Comparison of ENCODE assay signal across 23 mouse cellular contexts in the genomic region with DNA sequence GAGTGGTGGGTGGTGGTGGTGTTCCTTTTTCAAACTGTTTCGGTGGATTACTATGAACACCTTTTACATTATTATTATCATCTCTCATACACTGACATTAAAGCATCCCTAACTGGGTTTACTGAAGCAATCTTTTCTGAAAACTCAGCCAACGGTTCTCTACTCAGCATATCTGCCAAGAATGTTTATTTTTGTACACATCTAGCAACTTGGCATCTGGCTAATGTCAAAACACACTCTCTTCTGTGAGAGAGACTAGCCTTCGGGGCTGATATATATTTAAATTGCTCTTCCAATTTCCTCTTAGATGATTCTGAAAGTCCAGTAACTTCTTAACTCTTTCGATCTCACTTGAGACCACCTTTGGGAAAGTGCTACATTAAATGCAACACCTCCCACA. TPM values are rescaled to one million over a fixed set of nuclear protein-coding genes. Genes with fewer than 3 reads are reported as not detected.
"Had no signal": no experiment of that assay in that cellular context is flagged by ENCODE, and none has a peak within 500 bp of the region (broad histone marks: within the 10 kb centered on the region; RNA-seq: fewer than 3 reads in every experiment).

No protein-coding gene starts in this region.

- H3K4me1 ChIP-seq: limb, embryonic 10.5 days; limb, embryonic 13.5 days; liver, embryonic 12.5 days; liver, embryonic 15.5 days; midbrain, embryonic 12.5 days; midbrain, embryonic 15.5 days; neural tube, embryonic 12.5 days; neural tube, embryonic 15.5 days had no signal

- H3K9me3 ChIP-seq: limb, embryonic 10.5 days; limb, embryonic 13.5 days; liver, embryonic 12.5 days; liver, embryonic 15.5 days; midbrain, embryonic 12.5 days; midbrain, embryonic 15.5 days; neural tube, embryonic 12.5 days; neural tube, embryonic 15.5 days had no signal

- DNase-seq: kidney, adult 18-20 months; kidney, adult 9 months; kidney, postnatal 25 days; layer of hippocampus, adult 9-11 months; liver; right cerebral cortex, adult 18-20 months; right cerebral cortex, postnatal 14 days; right cerebral cortex, postnatal 4 days; thymus, adult 2 months; thymus, postnatal 14 days; thymus, postnatal 4 days had no signal

- H3K9ac ChIP-seq: limb, embryonic 13.5 days; liver, embryonic 12.5 days; liver, embryonic 15.5 days; midbrain, embryonic 12.5 days; midbrain, embryonic 15.5 days; neural tube, embryonic 12.5 days; neural tube, embryonic 15.5 days had no signal

- H3K36me3 ChIP-seq: limb, embryonic 10.5 days; limb, embryonic 13.5 days; liver, embryonic 12.5 days; liver, embryonic 15.5 days; midbrain, embryonic 12.5 days; midbrain, embryonic 15.5 days; neural tube, embryonic 12.5 days; neural tube, embryonic 15.5 days had no signal

- H3K27ac ChIP-seq: layer of hippocampus, adult 2 months; limb, embryonic 10.5 days; limb, embryonic 13.5 days; liver, embryonic 12.5 days; liver, embryonic 15.5 days; macrophage; midbrain, embryonic 12.5 days; midbrain, embryonic 15.5 days; neural tube, embryonic 12.5 days; neural tube, embryonic 15.5 days; stomach, postnatal 0 days had no signal

- H3K27me3 ChIP-seq: limb, embryonic 13.5 days; liver, embryonic 12.5 days; liver, embryonic 15.5 days; midbrain, embryonic 12.5 days; midbrain, embryonic 15.5 days; neural tube, embryonic 12.5 days; neural tube, embryonic 15.5 days had no signal

- H3K4me3 ChIP-seq: layer of hippocampus, adult 2 months; limb, embryonic 10.5 days; limb, embryonic 13.5 days; liver, embryonic 12.5 days; liver, embryonic 15.5 days; midbrain, embryonic 12.5 days; midbrain, embryonic 15.5 days; neural tube, embryonic 12.5 days; neural tube, embryonic 15.5 days had no signal

- ATAC-seq: liver, embryonic 12.5 days; midbrain, embryonic 15.5 days had no signal

- H3K4me2 ChIP-seq: limb, embryonic 13.5 days; liver, embryonic 12.5 days; liver, embryonic 15.5 days; midbrain, embryonic 12.5 days; midbrain, embryonic 15.5 days; neural tube, embryonic 12.5 days; neural tube, embryonic 15.5 days had no signal

RNA-seq across cellular contexts. Expression of gene Unc80, which starts 7.3 kb away (rescaled TPM):
- total RNA-seq: megakaryocyte, adult 5-6 weeks had no signal
- polyA plus RNA-seq: liver, embryonic 12.5 days; liver, embryonic 15.5 days; macrophage had no signal
